Mouse (Mus musculus) megakaryocyte, embryonic 14.5 days (primary cell): ENCODE measurements around the gene Gm1043. TPM values are rescaled to one million over a fixed set of nuclear protein-coding genes. Genes with fewer than 3 reads are reported as not detected.

Experiments used
- H3K27me3 ChIP-seq: replicated peaks from 2 replicates; pipeline ENCODE3; 2012; ENCODE audit warnings: inconsistent platforms
- H3K36me3 ChIP-seq: replicated peaks from 2 replicates; pipeline ENCODE3; 2012; ENCODE audit warnings: low read length, inconsistent platforms, mixed read lengths
- H3K4me1 ChIP-seq: 2 replicates; pipeline ENCODE4 v1.6.1; 2012; ENCODE audit warnings: inconsistent platforms
- H3K4me3 ChIP-seq: replicated peaks from 2 replicates; pipeline ENCODE3; 2012; ENCODE audit warnings: moderate library complexity, mild to moderate bottlenecking, inconsistent platforms
- H3K9me3 ChIP-seq: 2 replicates; pipeline ENCODE4 v1.6.1; 2012; ENCODE audit warnings: inconsistent platforms
- FLI1 ChIP-seq: IDR thresholded peaks from 2 replicates; pipeline ENCODE4 v1.6.1; 2012; ENCODE audit warnings: low read length, inconsistent platforms, mixed read lengths
- GATA1 ChIP-seq: IDR thresholded peaks from 3 replicates; pipeline ENCODE4 v1.6.1; 2012; ENCODE audit warnings: mixed read lengths, low read length, inconsistent platforms, borderline replicate concordance
- polyA plus RNA-seq: library from polyadenylated mRNA; stranded (reverse); fragments of >175 nt; gene quantifications from 2 replicates; pipeline ENCODE4 v1.2.3, GENCODE M21; 2012; ENCODE audit warnings: low replicate concordance; ENCODE audit not compliant: insufficient read depth

Gene Gm1043
- polyA plus RNA-seq, 1 experiment = not detected

DNA sequence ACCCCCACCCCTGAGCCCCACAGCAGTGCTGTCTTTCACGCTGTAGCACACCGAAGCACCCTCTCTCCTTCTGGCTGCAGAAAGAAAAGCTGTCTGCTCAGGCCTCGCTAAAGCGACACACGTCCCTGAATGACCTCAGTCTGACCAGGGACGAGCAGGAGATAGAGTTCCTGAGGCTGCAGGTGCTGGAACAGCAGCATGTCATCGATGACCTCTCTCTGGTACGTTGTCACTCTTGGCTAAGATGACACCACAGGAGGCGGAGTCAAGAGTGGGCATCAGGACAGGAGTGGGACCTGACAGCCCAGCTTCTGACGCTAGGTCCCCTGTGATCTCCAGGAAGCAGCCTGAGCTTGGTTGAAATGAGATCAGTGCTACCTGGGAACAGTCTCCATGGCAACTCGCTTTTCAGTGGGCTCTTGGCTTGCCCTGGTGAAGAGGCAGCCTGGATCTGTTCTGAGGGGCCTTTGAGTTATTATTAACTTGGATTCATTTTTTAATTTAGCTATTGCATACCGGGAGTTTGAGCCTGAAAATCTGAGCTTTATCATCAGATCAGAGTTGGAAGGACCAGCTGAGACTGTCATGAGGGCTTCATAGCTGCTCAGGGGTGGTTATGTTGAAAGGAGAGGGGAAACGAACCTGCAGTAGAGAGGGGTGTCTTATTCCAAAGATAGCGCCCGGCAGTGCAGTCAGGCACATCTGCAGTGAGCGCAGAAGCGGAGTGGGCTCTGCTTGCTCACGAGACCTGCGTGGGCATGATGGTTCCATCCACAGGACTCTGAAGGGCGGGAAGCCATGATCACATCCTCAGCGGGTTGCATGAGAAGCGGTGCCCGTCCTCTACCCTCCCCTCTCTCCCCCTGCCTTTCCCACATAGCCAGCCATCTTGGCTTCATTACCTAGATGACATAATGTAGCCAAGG is 20.6 kb downstream of the Gm1043 start:
- H3K36me3 ChIP-seq = no peaks in the 10 kb centered on the region
- no peak overlapping the region for H3K4me3 ChIP-seq
- peaks cover 21% of the 10 kb centered on the region for H3K27me3 ChIP-seq
- TF ChIP-seq GATA1 = no peak
- no peak for TF ChIP-seq FLI1
- no peaks in the 10 kb centered on the region for H3K9me3 ChIP-seq
- peaks cover 12% of the 10 kb centered on the region for H3K4me1 ChIP-seq

GRCm38 (mm10) chr5:37107111-37107510 is 21.9 kb downstream of the Gm1043 start:
- H3K27me3 ChIP-seq = peaks cover 22% of the 10 kb centered on the region
- no peaks in the 10 kb centered on the region for H3K36me3 ChIP-seq
- H3K4me3 ChIP-seq = no peak overlapping the region
- H3K4me1 ChIP-seq = peaks cover 17% of the 10 kb centered on the region
- no peaks in the 10 kb centered on the region for H3K9me3 ChIP-seq
- no peak for TF ChIP-seq FLI1
- TF ChIP-seq GATA1 = no peak

- Histone ChIP-seq H3K27me3 (peaks cover 27% of the 10 kb centered on the region), H3K4me3 (no peak overlapping the region), H3K4me1 (peaks cover 17% of the 10 kb centered on the region), H3K9me3 (no peaks in the 10 kb centered on the region), H3K36me3 (no peaks in the 10 kb centered on the region)
- no peak for TF ChIP-seq FLI1
- TF ChIP-seq GATA1 = no peak
Measured at GRCm38 (mm10) chr5:37107611-37108010, 22.4 kb downstream of the Gm1043 start.

- Histone ChIP-seq H3K27me3 (peaks cover 31% of the 10 kb centered on the region), H3K36me3 (no peaks in the 10 kb centered on the region), H3K4me3 (no peak overlapping the region), H3K4me1 (peaks cover 17% of the 10 kb centered on the region), H3K9me3 (no peaks in the 10 kb centered on the region)
- TF ChIP-seq GATA1 (no peak), FLI1 (no peak)
Measured at GRCm38 (mm10) chr5:37109280-37109849, 24.2 kb downstream of the Gm1043 start.

DNA sequence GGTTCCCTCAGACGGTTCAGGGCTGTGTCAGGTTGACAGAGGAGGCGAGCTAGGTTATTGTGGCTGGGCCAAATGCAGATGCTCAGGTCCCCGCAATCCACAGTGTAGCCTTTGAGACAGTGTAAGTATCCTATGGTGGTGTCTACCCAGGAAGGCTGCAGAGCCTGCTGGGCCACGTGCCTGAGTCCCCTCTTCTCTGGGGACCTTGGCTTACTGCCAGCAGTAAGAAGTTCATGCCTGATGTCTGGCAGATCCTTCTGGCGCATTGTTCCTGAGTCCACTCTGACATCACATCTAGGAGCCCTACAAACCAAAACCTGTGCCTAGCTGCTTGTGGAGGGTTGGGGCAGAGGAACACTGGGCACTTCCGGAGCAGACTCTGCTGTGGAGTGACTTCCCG is 27.2 kb downstream of the Gm1043 start:
- Histone ChIP-seq H3K4me1 (peaks cover 17% of the 10 kb centered on the region), H3K36me3 (no peaks in the 10 kb centered on the region), H3K4me3 (no peak overlapping the region), H3K9me3 (no peaks in the 10 kb centered on the region), H3K27me3 (peaks cover 31% of the 10 kb centered on the region)
- no peak for TF ChIP-seq FLI1
- TF ChIP-seq GATA1 = no peak

DNA sequence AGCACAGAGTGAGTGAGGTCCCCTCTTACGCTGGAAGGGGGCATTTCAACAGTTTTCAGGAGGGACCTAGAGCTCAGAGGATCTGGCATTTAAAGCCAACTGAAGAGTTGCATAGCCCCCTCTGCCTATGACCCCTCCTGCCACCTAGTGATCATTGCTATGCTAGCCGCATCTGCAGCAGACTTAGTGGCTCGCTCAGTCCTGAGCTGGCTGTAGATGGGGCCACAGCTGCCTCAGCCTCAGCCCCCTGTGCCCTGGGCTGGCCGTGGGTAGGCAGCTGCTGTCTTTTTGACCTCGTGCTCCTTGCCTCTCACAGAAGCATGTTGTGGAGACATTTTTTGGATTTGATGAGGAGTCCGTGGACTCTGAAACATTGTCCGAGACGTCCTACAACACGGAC is 32.0 kb downstream of the Gm1043 start:
- TF ChIP-seq GATA1 (no peak), FLI1 (no peak)
- Histone ChIP-seq H3K4me3 (no peak overlapping the region), H3K36me3 (no peaks in the 10 kb centered on the region), H3K9me3 (no peaks in the 10 kb centered on the region), H3K4me1 (no peaks in the 10 kb centered on the region), H3K27me3 (peaks cover 23% of the 10 kb centered on the region)

GRCm38 (mm10) chr5:37118242-37118641 is 33.1 kb downstream of the Gm1043 start:
- H3K9me3 ChIP-seq = no peaks in the 10 kb centered on the region
- H3K36me3 ChIP-seq = no peaks in the 10 kb centered on the region
- no peak overlapping the region for H3K4me3 ChIP-seq
- peaks cover 20% of the 10 kb centered on the region for H3K27me3 ChIP-seq
- TF ChIP-seq FLI1 = no peak
- no peak for TF ChIP-seq GATA1
- H3K4me1 ChIP-seq = no peaks in the 10 kb centered on the region

GRCm38 (mm10) chr5:37121186-37121680 is 36.1 kb downstream of the Gm1043 start:
- H3K9me3 ChIP-seq = no peaks in the 10 kb centered on the region
- TF ChIP-seq FLI1 (no peak), GATA1 (no peak)
- H3K4me3 ChIP-seq = no peak overlapping the region
- H3K36me3 ChIP-seq = no peaks in the 10 kb centered on the region
- H3K27me3 ChIP-seq = peaks cover 12% of the 10 kb centered on the region
- no peaks in the 10 kb centered on the region for H3K4me1 ChIP-seq

DNA sequence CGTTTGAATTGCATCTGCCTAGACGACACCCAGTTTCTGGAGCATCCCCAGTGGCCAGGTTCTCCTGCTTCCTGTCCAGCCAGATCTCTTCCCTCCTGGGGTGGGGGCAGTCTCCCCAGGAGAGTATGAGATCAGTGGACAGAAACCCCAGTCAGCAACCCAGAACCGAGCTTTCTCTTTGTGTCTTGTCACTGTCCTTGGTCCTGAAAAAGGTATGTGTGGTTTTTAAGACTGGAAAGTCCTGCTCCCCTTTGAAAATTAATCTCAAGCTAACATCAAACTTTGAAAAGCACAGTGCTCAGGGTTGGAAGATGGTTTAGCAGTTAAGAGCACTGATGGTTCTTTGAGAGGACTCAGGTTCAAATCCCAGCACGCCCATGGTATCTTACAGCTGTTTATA is 46.7 kb downstream of the Gm1043 start:
- H3K36me3 ChIP-seq = no peaks in the 10 kb centered on the region
- no peaks in the 10 kb centered on the region for H3K4me1 ChIP-seq
- H3K4me3 ChIP-seq = no peak overlapping the region
- no peaks in the 10 kb centered on the region for H3K9me3 ChIP-seq
- H3K27me3 ChIP-seq = peaks cover 4% of the 10 kb centered on the region
- TF ChIP-seq GATA1 (no peak), FLI1 (no peak)

DNA sequence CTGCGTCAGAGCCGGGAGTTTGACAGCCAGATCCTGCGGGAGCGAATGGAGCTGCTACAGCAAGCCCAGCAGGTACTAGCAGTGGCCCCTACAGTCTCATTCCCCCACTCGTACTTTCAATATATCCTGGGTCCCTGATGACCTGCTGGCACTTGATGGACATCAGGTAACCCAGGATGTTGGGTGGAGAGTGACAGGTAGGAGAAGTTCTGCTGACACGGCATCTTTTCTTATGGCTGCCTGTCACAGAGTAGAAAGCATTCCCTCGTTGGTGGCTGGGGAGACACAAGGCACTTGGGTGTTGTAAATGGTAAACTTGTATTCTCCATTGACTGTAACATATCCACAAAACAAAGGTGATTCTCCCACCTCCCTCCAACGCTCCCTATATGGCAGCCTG is 56.6 kb downstream of the Gm1043 start:
- Histone ChIP-seq H3K4me3 (no peak overlapping the region), H3K9me3 (no peaks in the 10 kb centered on the region), H3K36me3 (no peaks in the 10 kb centered on the region), H3K27me3 (peaks cover 20% of the 10 kb centered on the region), H3K4me1 (no peaks in the 10 kb centered on the region)
- TF ChIP-seq FLI1 = no peak
- TF ChIP-seq GATA1 = no peak
